Mouse (Mus musculus) ovary, adult 18-20 months (tissue): ENCODE measurements around the gene Clec10a.
"Not testable (repeated sequence)": the region's sequence is repeated elsewhere in the genome, so short reads cannot be mapped to it uniquely, and the experiment has no call there.

Experiments used
- DNase-seq: peaks from one replicate; pipeline ENCODE4 v3.0.0; 2022; ENCODE audit warnings: low spot score, mixed read lengths

Clec10a gene

DNA sequence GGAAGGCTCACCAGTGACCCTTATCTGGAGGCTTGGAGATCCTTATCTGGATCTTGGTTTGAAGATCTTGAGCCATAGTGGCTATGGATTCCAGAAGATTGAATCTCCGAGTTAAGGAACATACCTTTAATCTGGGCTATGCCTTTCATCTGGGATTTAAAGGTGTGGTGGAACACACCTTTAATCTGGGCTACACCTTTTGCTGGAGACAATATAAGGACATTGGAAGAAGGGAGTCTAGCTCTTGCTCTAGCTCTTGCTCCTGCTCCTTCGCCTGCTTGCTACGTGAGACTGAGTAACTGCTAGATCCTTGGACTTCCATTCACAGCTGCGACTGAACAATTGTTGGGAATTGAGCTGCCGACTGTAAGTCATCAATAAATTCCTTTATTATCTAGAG lies at the start of gene Clec10a:
Gene Clec10a, plus strand, starts transcription at position 301 of the 400 bp plus-strand sequence.
- not testable (repeated sequence) for DNase-seq

DNA sequence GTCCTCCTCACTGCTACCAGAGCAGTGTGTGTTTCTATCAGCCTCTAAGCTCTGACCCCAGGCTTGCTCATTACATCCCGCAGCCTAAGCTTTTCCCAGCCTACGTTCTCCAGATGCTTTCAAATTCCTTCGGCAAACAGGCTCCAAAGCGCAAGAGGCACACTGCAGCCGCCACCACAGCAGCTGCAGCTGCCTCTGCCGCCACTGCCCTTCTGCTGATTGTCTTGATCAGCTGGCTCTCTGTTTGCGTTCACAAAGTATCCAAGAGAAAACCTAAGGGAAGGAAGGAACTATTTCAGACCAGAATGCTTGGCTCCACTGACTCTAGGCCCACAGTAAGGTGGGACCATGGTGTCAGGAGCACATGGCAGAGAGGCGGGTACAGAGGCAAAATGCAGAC lies 48.9 kb upstream of the Clec10a start:
- DNase-seq = no peak

DNA sequence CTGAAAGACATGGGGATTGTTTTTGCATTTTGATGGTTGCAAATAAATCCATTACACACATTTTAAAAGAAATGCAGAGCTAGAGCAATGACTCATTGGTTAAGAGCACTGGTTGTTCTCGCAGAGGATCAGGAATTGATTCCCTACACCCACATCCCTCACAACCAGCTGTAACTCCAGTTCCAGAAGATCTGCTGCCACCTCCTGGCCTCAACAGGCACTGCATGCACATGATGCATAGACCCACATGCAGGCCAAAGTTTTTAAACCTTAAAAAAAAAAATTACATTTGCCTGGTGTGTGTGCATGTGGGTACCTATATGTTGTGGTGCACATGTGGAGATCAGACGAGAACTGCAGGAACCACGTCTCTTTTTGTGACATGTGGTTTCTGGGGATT lies 45.9 kb upstream of the Clec10a start:
- no peak for DNase-seq

DNA sequence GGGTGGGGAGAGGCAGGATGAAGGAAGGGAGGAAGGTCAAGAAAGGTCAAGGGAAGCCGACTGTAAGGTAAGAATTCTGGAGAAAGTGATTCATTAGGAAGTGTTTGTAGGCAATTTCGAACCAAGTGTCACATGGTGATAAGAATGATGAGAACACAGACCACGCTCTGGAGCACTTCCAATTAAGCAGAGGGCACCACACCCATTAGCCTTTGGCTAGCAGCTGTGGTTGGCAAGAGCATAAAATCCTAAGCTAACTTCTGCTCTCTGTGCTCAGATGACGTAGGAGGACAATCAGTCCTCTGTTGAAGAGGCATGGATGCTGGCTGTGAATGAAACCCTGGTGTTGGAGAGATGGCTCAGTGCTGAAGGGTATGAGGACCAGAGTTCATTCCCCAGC lies 41.4 kb upstream of the Clec10a start:
- DNase-seq = no peak

DNA sequence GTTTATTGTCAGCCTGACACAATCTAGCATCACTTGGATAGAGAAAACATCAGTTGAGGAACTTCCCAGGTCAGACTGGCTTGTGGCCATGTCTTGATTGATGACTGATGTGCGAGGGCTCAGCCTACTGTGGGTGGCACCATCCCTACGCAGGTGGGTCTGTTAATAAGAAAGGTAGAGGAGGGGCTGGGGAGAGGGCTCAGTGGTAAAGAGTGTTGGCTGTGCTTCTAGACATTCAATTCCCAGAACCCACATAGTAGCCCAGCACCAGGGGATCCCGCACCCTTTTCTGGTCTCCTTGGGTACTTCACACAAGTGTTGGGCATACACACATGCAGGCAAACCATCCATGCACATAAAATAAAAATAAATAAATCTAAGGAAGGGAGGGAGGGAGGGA lies 40.1 kb upstream of the Clec10a start:
- DNase-seq = no peak

DNA sequence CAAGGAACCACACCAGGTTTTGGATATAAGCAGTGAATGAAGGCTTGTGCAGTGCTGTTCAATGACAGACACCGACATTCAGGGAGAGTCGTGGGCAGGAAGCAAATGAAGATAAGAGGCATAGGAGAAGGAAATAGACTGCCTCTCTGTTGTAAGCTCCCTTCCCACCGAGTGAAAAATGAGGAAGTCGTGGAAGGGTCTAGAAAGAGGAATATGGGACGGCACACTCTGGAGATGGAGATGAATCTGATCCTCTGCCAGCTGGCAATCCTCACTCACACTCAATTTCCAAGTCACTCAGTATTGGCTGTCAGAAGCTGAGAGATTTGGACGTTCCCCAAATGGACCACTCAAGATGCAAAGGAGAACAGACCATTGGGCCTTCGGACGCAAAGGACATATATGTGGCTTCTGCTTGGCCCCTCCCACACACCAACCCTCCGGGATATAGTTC lies 26.0 kb upstream of the Clec10a start, which contains the start of gene Mgl2:
Gene Mgl2, plus strand, starts transcription at position 404 of the 454 bp plus-strand sequence.
- no peak for DNase-seq

DNA sequence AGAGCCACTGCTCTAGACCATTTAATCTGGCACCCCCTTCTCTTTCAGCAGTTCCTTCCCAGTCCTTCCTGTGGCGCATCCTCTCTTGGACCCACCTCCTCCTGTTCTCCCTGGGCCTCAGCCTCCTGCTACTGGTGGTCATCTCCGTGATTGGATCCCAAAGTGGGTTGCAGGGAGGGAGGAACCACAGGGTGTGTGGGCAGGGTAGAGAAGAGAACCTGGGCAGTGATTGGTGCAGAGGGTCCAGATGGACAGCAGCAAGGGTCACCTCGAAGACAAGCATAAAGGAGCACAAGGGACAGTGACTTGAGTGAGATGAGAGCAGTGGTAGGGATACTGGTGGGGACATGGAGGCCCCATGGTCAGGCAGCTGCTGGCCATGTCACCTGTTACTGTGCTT lies 21.0 kb upstream of the Clec10a start:
- DNase-seq = not testable (repeated sequence)

DNA sequence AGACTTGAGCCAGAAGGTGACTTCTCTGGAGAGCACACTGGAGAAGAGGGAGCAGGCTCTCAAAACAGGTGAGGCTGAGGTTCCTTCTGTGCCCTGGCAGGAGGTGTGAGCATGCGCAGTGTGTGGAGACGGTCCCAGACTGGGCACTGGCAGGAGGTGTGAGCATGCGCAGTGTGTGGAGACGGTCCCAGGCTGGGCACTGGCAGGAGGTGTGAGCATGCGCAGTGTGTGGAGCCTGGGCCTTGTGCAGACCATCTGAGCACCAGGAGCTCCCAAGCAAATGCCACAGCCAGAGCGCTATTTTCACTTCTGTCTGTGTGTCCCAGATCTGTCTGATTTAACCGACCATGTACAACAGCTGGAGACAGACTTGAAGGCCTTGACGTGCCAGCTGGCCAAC lies 20.1 kb upstream of the Clec10a start:
- DNase-seq = not testable (repeated sequence)

DNA sequence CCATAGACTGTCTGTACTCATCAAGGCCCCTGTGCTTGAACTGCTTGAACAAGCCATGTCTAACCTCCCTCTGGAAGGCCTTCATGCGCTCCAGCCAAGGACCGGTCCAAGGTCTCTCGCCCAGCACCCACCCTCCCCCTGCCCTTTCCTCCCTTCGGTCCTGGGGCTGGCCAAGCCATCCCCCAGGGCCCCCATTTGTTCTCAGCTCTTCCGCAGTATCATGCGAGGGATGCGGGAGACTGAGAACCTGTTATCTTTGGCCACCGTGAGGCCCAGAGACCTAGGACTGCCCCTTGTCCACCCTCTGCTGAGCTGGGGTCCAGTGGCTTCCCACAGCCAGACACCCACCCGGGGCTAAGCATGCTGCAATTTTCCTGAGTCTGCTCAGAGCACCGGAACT lies 16.8 kb upstream of the Clec10a start:
- DNase-seq = no peak

DNA sequence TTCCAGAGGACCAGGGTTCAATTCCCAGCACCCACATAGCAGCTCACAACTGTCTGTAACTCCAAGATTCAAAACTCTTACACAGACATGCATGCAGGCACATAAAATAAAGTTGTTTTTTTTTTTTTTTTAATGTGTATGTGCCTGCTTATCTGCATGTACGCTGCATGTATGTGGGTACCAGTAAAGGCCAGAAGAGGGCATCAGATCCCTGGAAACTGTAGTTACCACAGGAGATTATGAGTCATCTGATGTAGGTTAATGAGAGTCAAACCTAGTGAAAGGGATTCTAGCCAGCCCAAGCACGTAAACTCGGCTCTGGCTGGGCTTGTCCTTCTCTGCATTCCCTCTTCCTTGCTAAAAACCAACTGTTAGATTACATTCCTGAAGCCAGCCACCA lies 4.9 kb upstream of the Clec10a start:
- no peak for DNase-seq

DNA sequence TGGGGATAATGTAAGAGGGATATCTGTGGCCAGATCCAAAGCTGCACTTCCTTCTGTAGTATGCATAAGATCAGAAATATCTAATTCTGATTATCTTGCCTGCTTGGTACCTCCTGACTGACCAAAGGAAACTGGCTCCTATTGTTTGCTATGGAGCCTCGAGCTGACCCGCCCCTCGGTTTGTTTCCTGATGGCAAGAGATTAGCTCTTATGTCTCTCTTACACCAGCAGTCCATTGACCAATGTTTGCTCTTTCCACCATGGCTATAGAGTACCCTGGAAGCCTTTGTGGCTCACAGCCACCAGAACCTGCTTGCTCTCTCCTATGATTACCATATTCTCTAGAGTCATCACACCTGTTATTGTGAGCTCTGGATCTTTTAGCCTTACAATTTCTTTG lies 6.3 kb downstream of the Clec10a start:
- no peak for DNase-seq

DNA sequence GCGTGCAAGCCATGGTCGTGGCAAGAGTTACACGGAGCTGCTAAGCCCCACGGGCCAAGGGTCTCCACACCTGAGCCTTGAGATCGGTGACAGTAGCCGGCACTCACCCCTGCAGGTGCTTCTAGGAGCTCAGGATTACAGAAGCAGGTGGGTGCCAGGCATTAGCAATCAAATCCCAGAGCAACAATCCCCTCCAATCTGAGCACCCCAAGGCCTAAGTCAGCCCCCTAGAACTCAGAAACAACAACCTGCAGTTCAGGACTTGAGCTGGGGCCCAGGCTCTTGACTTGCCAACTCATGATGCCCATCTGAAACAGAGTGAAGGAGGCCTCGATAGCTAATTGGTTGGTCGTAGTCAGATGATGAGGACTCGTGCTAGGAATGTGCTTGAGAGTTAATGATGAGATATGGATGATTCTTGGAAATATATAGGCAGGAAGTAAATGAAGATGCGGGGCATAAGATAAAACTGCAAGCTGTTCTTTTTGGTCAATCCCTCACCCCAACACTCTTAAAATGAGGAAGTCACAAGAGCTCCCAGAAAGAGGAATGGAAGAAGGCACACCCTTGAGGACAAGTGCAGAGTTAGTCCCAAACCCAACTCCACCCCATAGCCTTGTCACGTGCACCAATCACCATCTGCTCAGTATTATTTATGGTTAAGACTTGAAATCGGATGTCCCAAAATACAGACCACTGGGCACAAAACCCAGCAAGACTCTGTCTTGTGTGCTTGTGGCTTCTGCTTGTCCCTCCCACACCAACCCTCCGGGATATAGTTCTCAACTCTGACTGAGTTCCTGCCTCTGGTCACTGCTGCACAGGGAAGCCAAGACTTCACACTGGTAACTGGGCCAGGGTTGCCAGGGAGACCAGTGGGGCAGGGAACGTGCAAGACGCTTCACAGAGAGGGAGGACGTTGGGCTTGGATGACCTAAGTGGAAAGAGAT lies 10.2 kb downstream of the Clec10a start:
- no peak for DNase-seq

DNA sequence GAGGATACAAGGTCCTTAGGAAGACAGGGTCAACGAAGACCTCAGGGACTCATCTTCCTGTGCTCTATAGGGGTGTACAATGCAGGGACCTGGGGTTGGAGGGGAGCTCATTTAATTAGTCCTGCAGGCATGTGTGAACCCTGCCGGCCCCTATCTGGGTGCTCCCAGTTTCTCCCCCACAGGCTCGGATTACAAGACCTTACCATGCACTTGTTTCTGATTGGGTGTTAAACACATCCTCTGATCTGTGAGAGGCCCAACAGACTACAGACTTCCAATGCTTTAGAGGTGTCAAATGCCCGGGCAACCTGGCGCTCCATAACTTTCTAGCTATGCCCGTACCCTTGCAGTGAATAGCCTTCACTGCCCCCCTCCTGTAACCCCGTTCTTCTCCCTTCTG lies 12.1 kb downstream of the Clec10a start:
- no peak for DNase-seq

DNA sequence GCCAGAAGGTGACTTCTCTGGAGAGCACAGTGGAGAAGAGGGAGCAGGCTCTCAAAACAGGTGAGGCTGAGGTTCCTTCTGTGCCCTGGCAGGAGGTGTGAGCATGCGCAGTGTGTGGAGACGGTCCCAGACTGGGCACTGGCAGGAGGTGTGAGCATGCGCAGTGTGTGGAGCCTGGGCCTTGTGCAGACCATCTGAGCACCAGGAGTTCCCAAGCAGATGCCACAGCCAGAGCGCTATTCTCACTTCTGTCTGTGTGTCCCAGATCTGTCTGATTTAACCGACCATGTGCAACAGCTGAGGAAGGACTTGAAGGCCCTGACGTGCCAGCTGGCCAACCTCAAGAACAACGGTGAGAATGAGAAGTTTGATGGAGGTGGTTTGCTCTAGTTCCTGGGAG lies 13.5 kb downstream of the Clec10a start:
- DNase-seq = not testable (repeated sequence)

DNA sequence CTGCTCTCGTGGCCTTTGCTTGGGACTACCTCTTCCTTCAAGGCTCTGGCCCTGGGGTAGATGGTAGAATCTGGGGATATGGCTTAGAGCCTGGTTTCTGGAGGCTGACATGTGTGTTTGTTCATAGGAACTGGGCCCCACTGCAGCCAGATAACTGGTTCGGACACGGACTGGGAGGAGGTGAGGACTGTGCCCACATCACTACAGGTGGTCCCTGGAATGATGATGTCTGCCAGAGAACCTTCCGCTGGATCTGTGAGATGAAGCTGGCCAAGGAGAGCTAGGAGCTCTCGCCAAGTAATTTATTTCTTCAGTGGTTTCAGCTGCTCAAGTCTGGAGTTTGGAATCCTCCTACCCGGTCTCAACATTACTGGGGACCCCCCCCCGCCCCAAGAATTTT lies 14.3 kb downstream of the Clec10a start:
- DNase-seq = no peak

DNA sequence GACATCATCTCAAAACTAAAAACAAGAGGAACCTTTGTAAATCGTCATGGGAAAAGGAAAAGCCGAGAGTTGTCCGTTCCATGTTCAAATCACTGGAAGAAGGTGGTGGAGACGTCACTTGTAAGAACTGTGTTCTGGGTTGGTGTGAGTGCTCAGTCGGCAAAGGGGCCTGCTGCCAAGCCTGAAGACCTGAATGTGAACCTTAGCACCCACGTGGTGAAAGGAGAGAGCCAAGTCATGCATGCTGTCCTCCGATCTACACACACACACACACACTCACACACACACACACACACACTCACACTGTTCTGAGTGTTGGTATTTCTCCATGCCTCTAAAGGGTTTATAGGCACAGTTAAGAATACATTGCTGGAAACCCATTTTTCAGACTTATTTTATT lies 15.2 kb downstream of the Clec10a start:
- DNase-seq = no peak

DNA sequence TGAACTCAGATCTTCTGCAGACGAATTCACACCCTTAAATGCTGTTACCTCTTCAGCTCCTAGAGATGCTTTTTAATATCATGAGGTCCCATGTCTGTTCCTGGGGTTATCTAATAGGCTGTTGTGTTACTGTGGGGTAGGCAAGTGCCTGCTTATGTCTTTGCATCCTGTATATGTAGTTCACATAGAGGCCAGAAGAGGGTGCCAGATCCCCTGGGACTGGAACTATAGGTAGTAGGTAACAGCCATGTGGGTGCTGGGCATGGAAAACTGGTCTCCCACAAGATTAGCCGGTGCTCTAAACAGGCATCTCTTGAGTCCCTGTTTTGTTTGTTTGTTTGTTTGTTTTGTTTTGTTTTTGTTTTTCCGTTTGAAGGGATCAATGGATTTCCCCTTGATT lies 15.8 kb downstream of the Clec10a start:
- DNase-seq = no peak

DNA sequence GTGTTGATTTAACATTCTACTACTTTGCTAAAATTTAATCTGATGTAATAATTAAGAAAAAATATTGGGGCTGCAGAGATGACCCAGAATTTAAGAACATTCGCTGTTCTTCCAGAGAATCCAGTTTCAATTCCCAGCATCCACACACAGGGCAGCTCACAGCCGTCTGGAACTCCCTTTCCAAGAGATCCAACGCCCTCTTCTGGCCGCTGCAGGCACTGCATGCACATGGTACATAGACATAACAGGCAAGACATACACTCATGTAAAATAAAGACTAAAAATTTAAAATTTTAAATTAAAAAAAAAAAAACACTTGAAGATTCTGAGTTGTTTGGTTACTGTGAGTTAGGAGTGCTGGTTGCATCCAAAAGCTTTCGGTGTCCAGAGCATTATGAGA lies 16.3 kb downstream of the Clec10a start:
- no peak for DNase-seq

DNA sequence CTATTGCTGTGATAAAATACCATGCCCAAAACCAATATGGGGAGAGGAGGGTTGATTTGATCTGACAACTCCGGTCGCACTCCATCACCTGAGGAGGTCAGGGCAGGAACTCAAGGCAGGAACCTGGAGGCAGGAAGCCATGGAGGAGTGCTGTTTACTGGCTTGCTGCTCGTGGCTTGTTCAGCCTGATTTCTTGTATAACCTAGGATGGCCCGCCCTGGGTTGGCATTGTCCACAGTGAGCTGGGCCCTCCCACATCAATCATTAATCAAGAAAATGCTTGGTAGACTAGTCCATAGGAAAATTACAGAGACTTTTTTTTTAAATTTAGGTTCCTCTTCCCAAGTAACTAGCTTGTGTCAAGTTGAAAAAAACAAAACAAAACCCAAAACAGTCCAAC lies 18.5 kb downstream of the Clec10a start:
- DNase-seq = no peak

DNA sequence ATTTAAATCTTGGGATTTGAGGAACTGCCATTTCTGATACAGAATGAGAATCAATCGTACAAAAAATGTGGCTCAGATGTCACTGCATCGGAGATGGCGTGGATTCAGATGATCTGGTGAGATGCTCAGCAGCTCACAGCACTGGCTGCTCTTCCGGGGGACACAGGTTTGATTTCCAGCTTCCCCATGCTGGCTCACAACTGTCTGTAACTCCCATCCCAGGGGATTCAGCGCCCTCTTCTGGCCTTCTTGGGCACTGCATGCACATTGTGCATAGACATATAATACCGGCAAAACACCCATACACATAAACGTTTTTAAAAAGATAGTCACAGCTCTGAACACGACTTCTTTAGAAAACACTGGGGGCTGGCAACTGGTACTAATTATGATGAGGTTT lies 21.6 kb downstream of the Clec10a start:
- no peak for DNase-seq

DNA sequence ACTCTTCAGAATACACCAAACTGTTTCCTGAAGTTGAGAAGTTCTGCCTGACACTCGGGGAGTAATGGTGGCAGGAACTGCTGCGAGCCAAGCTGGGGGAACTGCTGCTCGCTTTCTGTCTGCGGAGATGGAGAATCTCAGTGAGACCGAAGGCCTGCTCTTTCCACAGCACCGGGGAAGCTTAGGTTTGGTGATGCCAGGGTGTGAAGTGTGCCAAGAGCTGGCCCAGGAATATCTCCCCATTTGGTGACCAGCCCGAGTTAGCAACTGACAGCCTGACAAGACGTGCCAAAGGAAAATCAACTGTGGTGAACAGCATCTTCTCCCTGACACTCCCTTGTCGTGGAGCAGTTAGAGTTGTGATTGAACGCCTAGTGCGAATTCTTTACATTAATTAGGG lies 22.3 kb downstream of the Clec10a start:
- DNase-seq = no peak

DNA sequence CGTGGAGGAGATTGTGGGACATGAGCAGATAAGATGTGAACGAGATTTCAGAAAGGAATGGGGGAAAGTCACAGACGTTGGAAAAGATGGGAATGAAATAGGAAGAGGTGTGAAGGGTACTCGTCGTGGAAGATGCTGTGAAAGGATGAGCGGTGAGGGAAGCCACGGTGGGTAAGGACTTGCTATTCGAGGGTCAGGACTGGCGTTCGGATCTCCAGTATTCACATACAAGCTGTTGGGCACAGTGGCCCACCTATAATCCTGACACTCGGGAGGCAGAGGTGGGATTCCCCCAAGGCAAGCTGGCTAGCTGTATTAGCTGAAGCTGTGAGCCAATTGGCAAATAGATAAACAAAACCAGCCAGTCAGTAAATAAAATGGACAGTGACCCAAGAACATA lies 22.8 kb downstream of the Clec10a start:
- DNase-seq = no peak

DNA sequence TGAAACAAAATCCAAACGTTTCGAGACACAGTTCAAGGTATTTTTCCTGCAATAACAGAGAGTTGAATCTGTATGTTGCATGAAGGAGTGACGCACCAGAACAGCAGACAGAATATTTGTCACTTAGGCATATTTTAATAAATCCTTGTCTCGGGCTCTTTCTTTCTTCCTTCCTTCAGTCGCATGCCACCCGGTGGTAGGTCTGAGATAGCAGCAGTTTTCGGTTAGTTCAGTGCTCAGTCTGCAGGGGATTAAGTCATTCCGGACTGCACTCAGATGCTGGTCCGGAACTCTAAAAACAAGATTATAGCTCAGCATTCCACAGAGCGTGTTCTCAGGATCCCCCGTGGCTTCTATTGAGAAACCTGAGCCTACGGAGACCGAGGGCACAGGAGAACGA lies 23.4 kb downstream of the Clec10a start:
- DNase-seq = no peak

DNA sequence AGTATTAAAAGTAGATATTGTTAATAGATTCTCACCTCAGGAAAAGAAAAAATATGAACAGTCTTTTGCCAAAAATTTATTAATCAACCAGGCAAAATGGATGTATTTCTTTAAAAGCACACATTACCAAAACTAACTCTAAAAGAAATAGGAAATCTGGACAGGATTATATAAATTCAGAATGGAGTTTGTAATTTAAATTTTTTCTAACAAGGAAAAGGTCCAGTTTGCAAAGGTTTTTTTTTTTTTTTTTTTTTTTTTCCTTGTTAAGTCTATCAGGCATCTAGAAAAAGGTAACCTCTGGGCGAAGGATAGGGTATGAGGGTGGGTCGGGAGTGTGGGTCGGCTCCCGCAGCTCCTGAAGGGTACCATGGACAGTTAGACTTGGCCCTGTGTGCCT lies 24.5 kb downstream of the Clec10a start:
- DNase-seq = no peak
